Mouse (Mus musculus): Measurements from ENCODE around the gene Cacnb1.

- TF ChIP-seq MAFK (IDR thresholded peaks at IDR 0.05; ENCODE audit: insufficient read depth, low read depth, low read length) (no peak), HCFC1 (IDR thresholded peaks at IDR 0.05; ENCODE audit: borderline replicate concordance, insufficient read depth, low read length) (no peak)
These were observed 6.0 kb downstream of the Cacnb1 start for GRCm38 (mm10) chr11:98016824-98017223.

Measured in ES-E14 (cell line).